10 mouse cellular contexts compared by ENCODE assay signal in the genomic region with DNA sequence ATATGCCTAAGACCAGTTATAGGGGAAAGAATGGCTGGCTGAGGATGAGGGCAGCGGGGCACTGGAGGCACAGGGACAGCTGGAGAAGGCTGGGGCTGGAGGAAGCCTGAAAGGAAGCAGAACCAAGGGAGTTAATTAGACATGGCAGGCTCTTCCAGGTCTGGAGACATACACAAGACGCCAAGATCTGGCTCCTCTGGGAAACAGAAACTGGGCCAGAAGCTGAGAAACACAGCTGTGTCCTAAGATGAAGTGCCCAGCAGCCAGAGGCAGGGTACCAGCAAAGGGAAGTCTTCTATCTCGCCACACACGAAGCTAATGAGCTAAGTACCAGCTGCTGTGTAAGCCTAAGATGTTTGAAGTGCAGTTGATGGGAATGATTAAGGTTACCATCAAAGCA.
DNase-seq lines count a peak whose midpoint lies in the region; ATAC-seq and TF ChIP-seq lines count a peak whose summit lies in the region.
"Had no signal": no experiment of that assay in that cellular context is flagged by ENCODE, and none has a peak within 500 bp of the region (broad histone marks: within the 10 kb centered on the region; RNA-seq: fewer than 3 reads in every experiment).

No protein-coding gene starts in this region.

- H3K9me3 ChIP-seq in heart, embryonic 10.5 days, result no peaks in the 10 kb centered on the region
- no peaks in the 10 kb centered on the region for H3K9me3 ChIP-seq in hindbrain, postnatal 0 days (ENCODE audit: low read length)
- H3K9me3 ChIP-seq in intestine, embryonic 15.5 days, result no peaks in the 10 kb centered on the region

- H3K27ac ChIP-seq in heart, embryonic 10.5 days, result no peak overlapping the region
- no peak overlapping the region for H3K27ac ChIP-seq in gastrocnemius, adult 2 months
- 0 out of 2 replicates have a peak overlapping the region, but pooled peaks have one; percentile 7 for H3K27ac ChIP-seq in hindbrain, postnatal 0 days
- no peak overlapping the region for H3K27ac ChIP-seq in intestine, embryonic 15.5 days

- peak; percentile 24 to 56 for DNase-seq in heart, adult 18-20 months
- no peak for DNase-seq in heart, embryonic 10.5 days (ENCODE audit: low spot score)
- DNase-seq in brain, adult 2 months (ENCODE audit: low read depth, low spot score), result peak; percentile 47
- DNase-seq in gastrocnemius, adult 2 months, result peak; percentile 40
- DNase-seq in hindbrain, postnatal 0 days (ENCODE audit: low spot score), result peak; percentile 79
- DNase-seq: cerebellum, postnatal 25 days; right cerebral cortex, adult 18-20 months had no signal

- H3K27me3 ChIP-seq in heart, embryonic 10.5 days (ENCODE audit: insufficient read depth, poor library complexity, severe bottlenecking), result no peaks in the 10 kb centered on the region
- no peaks in the 10 kb centered on the region for H3K27me3 ChIP-seq in hindbrain, postnatal 0 days (ENCODE audit: insufficient read depth, low read length)
- H3K27me3 ChIP-seq in intestine, embryonic 15.5 days (replicated peaks), result no peaks in the 10 kb centered on the region

- 56% methylated on average over 4 of the region's 4 CpGs for WGBS in heart, embryonic 10.5 days
- 32% methylated on average over 4 of the region's 4 CpGs for WGBS in hindbrain, postnatal 0 days
- 52% methylated on average over 4 of the region's 4 CpGs for WGBS in intestine, embryonic 15.5 days

- H3K9ac ChIP-seq in hindbrain, postnatal 0 days (replicated peaks; ENCODE audit: low read length), result no peak overlapping the region
- H3K9ac ChIP-seq in intestine, embryonic 15.5 days, result no peak overlapping the region

- peak; percentile 92 for ATAC-seq in hindbrain, postnatal 0 days
- ATAC-seq in CD4-positive, CD25-positive, alpha-beta regulatory T cell, adult 4 months, result no peak
- ATAC-seq in intestine, embryonic 15.5 days, result no peak
- ATAC-seq: intestine, embryonic 16.5 days had no signal

- no peaks in the 10 kb centered on the region for H3K36me3 ChIP-seq in heart, embryonic 10.5 days
- no peaks in the 10 kb centered on the region for H3K36me3 ChIP-seq in hindbrain, postnatal 0 days (ENCODE audit: insufficient read depth, low read length)
- H3K36me3 ChIP-seq in intestine, embryonic 15.5 days, result no peaks in the 10 kb centered on the region

- TF ChIP-seq CTCF in gastrocnemius, adult 2 months (IDR thresholded peaks at IDR 0.05), result no peak
- TF ChIP-seq CTCF in hindbrain, postnatal 0 days (IDR thresholded peaks at IDR 0.05; ENCODE audit: low read depth), result no peak

- H3K4me2 ChIP-seq in hindbrain, postnatal 0 days (ENCODE audit: low read depth, low read length), result no peak overlapping the region
- H3K4me2 ChIP-seq in intestine, embryonic 15.5 days (replicated peaks), result no peak overlapping the region

- H3K4me1 ChIP-seq in heart, embryonic 10.5 days, result no peaks in the 10 kb centered on the region
- no peaks in the 10 kb centered on the region for H3K4me1 ChIP-seq in hindbrain, postnatal 0 days (ENCODE audit: insufficient read depth, low read length)
- no peaks in the 10 kb centered on the region for H3K4me1 ChIP-seq in intestine, embryonic 15.5 days (replicated peaks)

- H3K4me3 ChIP-seq in heart, embryonic 10.5 days, result no peak overlapping the region
- no peak overlapping the region for H3K4me3 ChIP-seq in gastrocnemius, adult 2 months
- H3K4me3 ChIP-seq in hindbrain, postnatal 0 days (ENCODE audit: low read length), result no peak overlapping the region
- H3K4me3 ChIP-seq in intestine, embryonic 15.5 days (replicated peaks), result no peak overlapping the region

- intact Hi-C loops in gastrocnemius, adult 2 months (cut with DNase I), result no loop called here
